Mouse (Mus musculus) limb, embryonic 13.5 days (tissue): ENCODE data around the gene Spdya. TPM values are rescaled to one million over a fixed set of nuclear protein-coding genes. Genes with fewer than 3 reads are reported as not detected.
"Not testable (repeated sequence)": the region's sequence is repeated elsewhere in the genome, so short reads cannot be mapped to it uniquely, and the experiment has no call there.

Experiments
- ATAC-seq: fragments of 200-750 bp; cut with Nextera tagmentation; 2 replicates; pipeline ENCODE4 v1.8.0; 2017; ENCODE audit warnings: low read depth, moderate number of reproducible peaks, moderate TSS enrichment; ENCODE audit not compliant: low FRiP score
- H3K27ac ChIP-seq: fragments of 300-500 bp; sonication (generic); 2 replicates; pipeline ENCODE4 v1.5.1; 2015; ENCODE audit warnings: inconsistent platforms, mild to moderate bottlenecking, moderate library complexity
- H3K27me3 ChIP-seq: fragments of 300-500 bp; sonication (generic); 2 replicates; pipeline ENCODE4 v1.6.1; 2015; ENCODE audit warnings: mild to moderate bottlenecking, inconsistent platforms
- H3K36me3 ChIP-seq: fragments of 300-500 bp; sonication (generic); 2 replicates; pipeline ENCODE4 v1.6.1; 2015; ENCODE audit warnings: inconsistent platforms, mild to moderate bottlenecking, moderate library complexity
- H3K4me1 ChIP-seq: fragments of 300-500 bp; sonication (generic); 2 replicates; pipeline ENCODE4 v1.6.1; 2015; ENCODE audit warnings: inconsistent platforms
- H3K4me2 ChIP-seq: fragments of 300-500 bp; sonication (generic); replicated peaks from 2 replicates; pipeline ENCODE4 v1.6.1; 2015; ENCODE audit warnings: inconsistent platforms, mild to moderate bottlenecking, moderate library complexity
- H3K4me3 ChIP-seq: fragments of 300-500 bp; sonication (generic); 2 replicates; pipeline ENCODE4 v1.5.1; 2015; ENCODE audit warnings: moderate library complexity, mild to moderate bottlenecking, inconsistent platforms
- H3K9ac ChIP-seq: fragments of 300-500 bp; sonication (generic); 2 replicates; pipeline ENCODE4 v1.6.1; 2015; ENCODE audit warnings: mild to moderate bottlenecking, inconsistent platforms
- H3K9me3 ChIP-seq: fragments of 300-500 bp; sonication (generic); 2 replicates; pipeline ENCODE4 v1.6.1; 2016; ENCODE audit warnings: inconsistent platforms
- WGBS: fragments of 180-500 bp; shearing (Covaris S2); methylation state at CpG from one replicate; pipeline ENCODE4 v1.1.7; 2015; 5-methylcytosine and 5-hydroxymethylcytosine counted together
- polyA plus RNA-seq: library from polyadenylated mRNA; unstranded; fragments of >200 nt; fragmentation: Nextera tagmentation; extraction: Ambion mirVana; gene quantifications from 2 replicates; pipeline ENCODE4 v1.2.1, GENCODE M21; 2015

Spdya gene
- polyA plus RNA-seq, 1 experiment from 2014 or later = 1.5 TPM

DNA sequence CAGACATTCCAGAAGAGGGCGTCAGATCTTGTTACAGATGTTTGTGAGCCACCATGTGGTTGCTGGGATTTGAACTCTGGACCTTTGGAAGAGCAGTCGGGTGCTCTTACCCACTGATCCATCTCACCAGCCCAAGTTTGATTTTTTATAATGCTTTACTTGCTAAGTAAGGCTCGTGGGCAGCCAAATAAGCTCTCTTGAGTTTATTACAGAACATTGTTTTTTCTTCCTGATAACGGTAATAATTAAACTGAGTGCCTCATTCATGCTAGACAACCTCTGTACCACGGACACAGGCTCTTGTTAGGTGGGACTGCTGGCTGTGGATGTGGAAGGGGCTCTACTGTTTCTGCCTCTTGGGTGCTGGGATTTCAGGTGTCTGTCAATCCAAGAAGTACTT is 87.2 kb downstream of the Spdya start:
- not testable (repeated sequence) for H3K9ac ChIP-seq, H3K4me2 ChIP-seq, H3K4me1 ChIP-seq, H3K27me3 ChIP-seq, H3K27ac ChIP-seq, ATAC-seq, H3K4me3 ChIP-seq, H3K9me3 ChIP-seq
- H3K36me3 ChIP-seq = peaks cover 88% of the 10 kb centered on the region
- 81% methylated on average over 5 of the region's 5 CpGs for WGBS

Other genes with a start within 250 kb of the Spdya start
- 18.6 and 19.1 TPM in 2 replicates for gene Emilin2, start 240.1 kb upstream of the Spdya start, polyA plus RNA-seq
- gene Gm4707, start 92.1 kb upstream of the Spdya start, polyA plus RNA-seq = 5.8 and 7.4 TPM in 2 replicates
- 72.3 and 81.5 TPM in 2 replicates for gene Smchd1, start 76.7 kb upstream of the Spdya start, polyA plus RNA-seq
- gene Ndc80, start 25.2 kb upstream of the Spdya start, polyA plus RNA-seq = 45.6 and 46.6 TPM in 2 replicates
- 75.9 and 82.1 TPM in 2 replicates for gene Wdr43, start 63.8 kb downstream of the Spdya start, polyA plus RNA-seq
- gene Togaram2, start 121.2 kb downstream of the Spdya start, polyA plus RNA-seq = 0.06 TPM in 1 of 2 replicates, not detected in the other
- not detected in 2 replicates for gene Pcare, start 200.8 kb downstream of the Spdya start, polyA plus RNA-seq
- gene Clip4, start 216.4 kb downstream of the Spdya start, polyA plus RNA-seq = 6.0 and 7.5 TPM in 2 replicates